Mouse (Mus musculus): Measurements from ENCODE around the gene Il2. TPM values are rescaled to one million over a fixed set of nuclear protein-coding genes. Genes with fewer than 3 reads are reported as not detected.

Il2 gene
- not detected for total RNA-seq (2021)
- long read RNA-seq, experiment 1, partial matches to known transcripts, result 0 of 1 reads
- long read RNA-seq, experiment 1, other reads (novel, unspliced or antisense), result 1 of 1 reads
- long read RNA-seq, experiment 2, result 0 reads

GRCm38 (mm10) chr3:37125655-37126054, at the start of gene Il2:
Gene Il2 (minus strand): TSS chr3:37125959.
- no peak for DNase-seq (ENCODE audit: low spot score in 2 of 2)
- TF ChIP-seq CTCF (conservative IDR thresholded peaks at IDR 0.05), result no peak
- Histone ChIP-seq H3K27ac (no peak within 1 kb of the TSS), H3K4me3 (no peak within 1 kb of the TSS)

DNA sequence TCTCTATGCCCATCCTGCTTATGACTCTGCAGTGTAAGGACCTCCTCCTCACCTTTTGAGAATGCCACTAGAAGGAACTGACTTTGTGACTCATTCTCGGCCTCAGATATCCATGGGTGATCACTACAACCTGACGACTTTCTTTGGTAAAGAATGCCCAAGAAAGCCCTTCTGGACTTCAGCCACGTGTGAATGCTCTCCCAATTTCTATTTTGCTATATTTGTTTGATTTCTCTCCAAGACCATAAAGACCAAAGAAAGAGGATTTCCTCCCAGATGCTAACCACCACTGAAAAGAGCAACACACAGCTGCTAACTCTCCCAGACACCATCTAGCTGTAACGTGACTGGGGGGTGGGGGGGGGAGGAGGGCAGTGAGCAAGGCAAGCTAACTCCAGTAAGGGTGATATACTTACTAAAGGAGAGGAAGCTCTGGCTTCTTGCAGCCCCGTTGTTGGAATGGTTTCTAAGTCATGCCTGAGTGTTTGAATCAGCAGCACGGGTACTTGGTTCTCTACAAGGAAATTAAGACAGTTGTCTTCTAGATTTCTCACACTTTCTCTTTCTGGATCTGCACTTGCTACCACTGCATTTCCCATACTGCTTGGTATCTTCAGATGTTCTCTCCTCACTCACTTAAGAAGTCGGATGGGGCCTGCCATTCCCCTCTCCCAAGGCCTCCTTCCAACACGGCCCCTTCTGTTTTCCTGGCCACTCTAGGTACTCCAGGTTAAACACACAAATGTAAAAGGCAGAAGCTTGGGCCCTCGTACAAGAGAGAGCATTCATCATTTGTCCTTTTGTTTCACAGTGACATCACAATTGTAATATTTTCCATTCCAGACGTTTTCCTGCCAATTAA, 49.2 kb upstream of the Il2 start:
- TF ChIP-seq CTCF (conservative IDR thresholded peaks at IDR 0.05), result no peak
- Histone ChIP-seq H3K27ac (no peak overlapping the region), H3K4me3 (no peak overlapping the region)
- DNase-seq (ENCODE audit: low spot score in 2 of 2), result no peak

DNA sequence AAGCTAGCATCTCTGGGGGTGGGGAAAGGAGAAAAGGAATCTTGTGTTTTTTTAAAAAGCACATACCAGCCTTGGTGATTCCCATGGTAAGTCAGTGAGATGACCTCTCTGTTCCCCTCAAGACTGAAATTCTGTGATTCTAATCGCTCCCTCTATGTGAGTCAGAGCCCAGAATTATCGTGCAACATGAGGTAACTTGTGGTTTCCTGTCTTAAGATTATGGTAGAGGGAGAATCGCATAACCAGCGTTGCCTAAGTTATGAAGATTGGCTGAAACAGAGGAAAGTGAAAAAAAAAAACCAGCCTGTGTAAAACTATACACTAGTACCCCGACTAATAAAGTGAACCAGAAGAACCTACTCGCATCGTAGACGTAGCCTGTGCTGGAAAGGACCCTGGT, 47.5 kb upstream of the Il2 start:
- H3K4me3 ChIP-seq, result no peak overlapping the region
- DNase-seq (ENCODE audit: low spot score in 2 of 2), result no peak

DNA sequence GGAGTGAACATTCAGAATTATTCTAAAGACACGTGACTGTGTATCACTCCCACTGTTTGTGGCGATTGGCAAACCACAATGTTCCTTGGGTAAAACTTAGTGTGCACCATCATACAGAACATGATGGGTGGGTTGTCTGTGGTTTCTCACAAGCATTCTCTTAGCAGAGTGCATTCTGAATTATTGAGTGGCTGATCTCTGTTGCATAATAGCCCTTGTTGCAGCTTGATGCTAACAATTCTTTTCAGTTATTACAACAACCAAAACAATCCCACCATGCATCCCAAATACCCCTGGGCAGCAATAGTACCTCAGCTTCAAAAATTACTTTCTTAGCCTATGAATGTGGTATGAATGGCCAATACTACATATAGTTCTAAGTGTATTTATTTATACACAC, 43.5 kb upstream of the Il2 start:
- H3K27ac ChIP-seq, result no peak overlapping the region
- DNase-seq (ENCODE audit: low spot score in 2 of 2), result no peak
- H3K4me3 ChIP-seq, result no peak overlapping the region
- no peak for TF ChIP-seq CTCF (conservative IDR thresholded peaks at IDR 0.05)

More for the DNA sequence above, 47.5 kb upstream of the Il2 start:
- H3K27ac ChIP-seq, result no peak overlapping the region
- TF ChIP-seq CTCF (conservative IDR thresholded peaks at IDR 0.05), result no peak

DNA sequence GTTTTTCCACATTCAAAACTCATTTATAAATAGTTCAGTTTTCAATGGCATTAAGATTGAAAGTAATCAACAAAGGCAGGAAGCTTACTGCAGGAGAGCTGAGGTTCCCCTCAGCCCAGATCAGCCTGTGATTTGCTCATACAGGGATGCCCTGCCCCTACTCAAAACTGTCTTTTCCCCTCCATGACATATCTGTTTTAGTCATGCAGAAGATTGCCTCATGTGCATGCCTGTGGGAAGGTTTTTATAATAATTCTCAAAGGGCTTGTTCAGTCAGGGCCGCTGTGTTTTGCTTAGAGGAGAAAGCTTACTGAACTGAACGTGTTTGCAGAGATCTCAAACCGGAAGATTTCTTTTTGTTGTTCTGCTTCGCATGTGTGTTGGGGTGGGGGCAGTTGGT, 35.3 kb upstream of the Il2 start:
- Histone ChIP-seq H3K27ac (no peak overlapping the region), H3K4me3 (no peak overlapping the region)
- TF ChIP-seq CTCF (conservative IDR thresholded peaks at IDR 0.05), result no peak
- DNase-seq (ENCODE audit: low spot score in 2 of 2), result no peak

GRCm38 (mm10) chr3:37158246-37158645, 32.5 kb upstream of the Il2 start:
- H3K27ac ChIP-seq, result no peak overlapping the region
- TF ChIP-seq CTCF (conservative IDR thresholded peaks at IDR 0.05), result no peak
- no peak for DNase-seq (ENCODE audit: low spot score in 2 of 2)
- no peak overlapping the region for H3K4me3 ChIP-seq

- Histone ChIP-seq H3K4me3 (no peak overlapping the region), H3K27ac (no peak overlapping the region)
- DNase-seq (ENCODE audit: low spot score in 2 of 2), result no peak
- TF ChIP-seq CTCF (conservative IDR thresholded peaks at IDR 0.05), result no peak
These were observed 31.3 kb upstream of the Il2 start for GRCm38 (mm10) chr3:37157082-37157481.

DNA sequence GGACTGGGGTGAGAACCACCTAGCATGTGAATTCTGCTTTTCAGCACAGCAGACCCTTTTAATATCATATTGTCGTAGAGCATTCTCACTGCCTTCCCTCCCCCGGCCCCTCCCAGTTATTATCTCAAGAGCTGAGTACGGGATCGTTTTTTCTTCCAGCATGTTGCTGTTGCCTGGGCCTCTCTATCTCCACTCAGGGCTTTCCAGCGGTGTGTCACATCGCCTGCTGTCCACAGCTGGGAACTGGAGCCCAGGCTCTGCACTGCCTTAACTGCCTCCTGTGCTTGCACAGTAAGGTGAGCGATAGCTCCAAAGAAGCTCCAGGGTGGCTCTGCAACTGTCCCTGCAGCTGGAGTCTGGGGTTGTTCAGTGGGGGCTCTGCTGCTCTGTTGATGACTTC, 28.6 kb upstream of the Il2 start:
- Histone ChIP-seq H3K27ac (no peak overlapping the region), H3K4me3 (no peak overlapping the region)
- DNase-seq (ENCODE audit: low spot score in 2 of 2), result no peak
- TF ChIP-seq CTCF (conservative IDR thresholded peaks at IDR 0.05), result no peak

GRCm38 (mm10) chr3:37153004-37153403, 27.2 kb upstream of the Il2 start:
- no peak for TF ChIP-seq CTCF (conservative IDR thresholded peaks at IDR 0.05)

GRCm38 (mm10) chr3:37152274-37152673, 26.5 kb upstream of the Il2 start:
- H3K4me3 ChIP-seq, result no peak overlapping the region
- no peak overlapping the region for H3K27ac ChIP-seq
- no peak for TF ChIP-seq CTCF (conservative IDR thresholded peaks at IDR 0.05)
- DNase-seq (ENCODE audit: low spot score in 2 of 2), result no peak

More at GRCm38 (mm10) chr3:37153004-37153403, 27.2 kb upstream of the Il2 start:
- no peak overlapping the region for H3K4me3 ChIP-seq
- DNase-seq (ENCODE audit: low spot score in 2 of 2), result no peak
- no peak overlapping the region for H3K27ac ChIP-seq

GRCm38 (mm10) chr3:37146810-37147209, 21.1 kb upstream of the Il2 start:
- no peak for DNase-seq (ENCODE audit: low spot score in 2 of 2)
- H3K27ac ChIP-seq, result no peak overlapping the region
- no peak overlapping the region for H3K4me3 ChIP-seq
- TF ChIP-seq CTCF (conservative IDR thresholded peaks at IDR 0.05), result no peak

- no peak for DNase-seq (ENCODE audit: low spot score in 2 of 2)
- Histone ChIP-seq H3K27ac (no peak overlapping the region), H3K4me3 (no peak overlapping the region)
- TF ChIP-seq CTCF (conservative IDR thresholded peaks at IDR 0.05), result no peak
These were observed 20.6 kb upstream of the Il2 start for GRCm38 (mm10) chr3:37146406-37146805.

DNA sequence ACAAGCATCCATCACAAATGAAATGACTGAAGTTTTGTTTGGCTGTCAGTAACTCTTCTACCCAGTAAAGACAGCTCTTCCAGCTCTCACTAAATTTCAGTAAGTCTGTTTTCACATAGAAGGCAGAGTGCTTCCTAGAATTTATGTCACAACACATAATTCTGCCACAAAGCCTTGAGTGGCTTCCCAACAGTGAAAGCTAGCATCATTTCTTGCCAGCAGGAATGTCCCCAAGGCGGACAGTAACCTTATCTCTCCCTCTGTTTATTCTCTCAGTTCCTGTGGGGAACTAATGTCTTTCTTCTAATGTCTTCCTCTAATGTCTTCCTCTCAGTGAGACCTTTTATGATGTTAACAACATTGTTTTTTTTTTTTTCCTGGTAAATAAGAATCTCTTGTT, 19.2 kb upstream of the Il2 start:
- no peak for TF ChIP-seq CTCF (conservative IDR thresholded peaks at IDR 0.05)
- no peak for DNase-seq (ENCODE audit: low spot score in 2 of 2)
- no peak overlapping the region for H3K27ac ChIP-seq
- H3K4me3 ChIP-seq, result no peak overlapping the region

GRCm38 (mm10) chr3:37141827-37142226, 16.1 kb upstream of the Il2 start:
- Histone ChIP-seq H3K4me3 (no peak overlapping the region), H3K27ac (no peak overlapping the region)
- no peak for TF ChIP-seq CTCF (conservative IDR thresholded peaks at IDR 0.05)
- no peak for DNase-seq (ENCODE audit: low spot score in 2 of 2)
